Mouse (Mus musculus) bone marrow, adult 2 months (tissue): ENCODE measurements around the gene Pcolce2. TPM values are rescaled to one million over a fixed set of nuclear protein-coding genes. Genes with fewer than 3 reads are reported as not detected.
A peak's percentile ranks its signal among the peaks of the same experiment; 100 is the strongest.

Experiments
- H3K27ac ChIP-seq: fragments of 200-500 bp; 2 replicates; pipeline ENCODE4 v1.5.1; 2012; ENCODE audit warnings: low read depth, mild to moderate bottlenecking, control low read depth, inconsistent platforms, low read length; ENCODE audit not compliant: control insufficient read depth, poor library complexity, insufficient read depth
- H3K4me1 ChIP-seq: fragments of 200-500 bp; 2 replicates; pipeline ENCODE4 v1.6.1; 2011; ENCODE audit warnings: low read length; ENCODE audit not compliant: control insufficient read depth, insufficient read depth
- H3K4me3 ChIP-seq: fragments of 200-500 bp; replicated peaks from 2 replicates; pipeline ENCODE3; 2011; ENCODE audit warnings: mild to moderate bottlenecking, low read depth, low read length, control low read depth; ENCODE audit not compliant: control insufficient read depth
- CTCF ChIP-seq: fragments of 200-500 bp; IDR thresholded peaks from 2 replicates; pipeline ENCODE4 v1.5.1; 2011; ENCODE audit warnings: low read length, control low read depth; ENCODE audit not compliant: control insufficient read depth, insufficient read depth
- POLR2A ChIP-seq: fragments of 200-500 bp; IDR thresholded peaks from 2 replicates; pipeline ENCODE4 v1.6.1; 2011; ENCODE audit warnings: low read depth, mild to moderate bottlenecking, control low read depth, low read length, borderline replicate concordance; ENCODE audit not compliant: control insufficient read depth
- WGBS: fragments of 180-500 bp; shearing (Covaris S2); methylation state at CpG from one replicate; pipeline ENCODE4 v1.1.7; 2018; 5-methylcytosine and 5-hydroxymethylcytosine counted together
- polyA plus RNA-seq: library from polyadenylated mRNA; stranded (reverse); fragments of >200 nt; gene quantifications from 2 replicates; pipeline ENCODE4 v1.2.4, GENCODE M21; 2011; ENCODE audit warnings: low replicate concordance; ENCODE audit not compliant: missing spikeins, insufficient read depth, insufficient read length

Pcolce2 gene
- 1.6 TPM in 1 of 2 replicates, not detected in the other for polyA plus RNA-seq

GRCm38 (mm10) chr9:95637271-95638181 lies at the start of gene Pcolce2:
TSS of gene Pcolce2 (plus strand) at chr9:95637601.
- Histone ChIP-seq H3K27ac (no peak within 1 kb of the TSS), H3K4me1 (no peaks in the 10 kb centered on the region), H3K4me3 (no peak within 1 kb of the TSS)
- WGBS: 2% methylated on average over 68 of the region's 71 CpGs
- TF ChIP-seq POLR2A: no peak
- no peak for TF ChIP-seq CTCF

- Histone ChIP-seq H3K4me1 (no peaks in the 10 kb centered on the region), H3K27ac (no peak overlapping the region), H3K4me3 (no peak overlapping the region)
- TF ChIP-seq POLR2A (no peak), CTCF (no peak)
- 81% methylated on average over 7 of the region's 7 CpGs for WGBS
Measured at GRCm38 (mm10) chr9:95588070-95588469, 49.3 kb upstream of the Pcolce2 start.

- Histone ChIP-seq H3K4me3 (no peak overlapping the region), H3K4me1 (no peaks in the 10 kb centered on the region), H3K27ac (no peak overlapping the region)
- 76% methylated on average over 4 of the region's 4 CpGs for WGBS
- TF ChIP-seq CTCF (no peak), POLR2A (no peak)
Measured at GRCm38 (mm10) chr9:95594291-95594690, 43.1 kb upstream of the Pcolce2 start.

GRCm38 (mm10) chr9:95597466-95598178 lies 39.8 kb upstream of the Pcolce2 start:
- Histone ChIP-seq H3K4me1 (no peaks in the 10 kb centered on the region), H3K4me3 (no peak overlapping the region), H3K27ac (no peak overlapping the region)
- 54% methylated on average over 13 of the region's 13 CpGs for WGBS
- TF ChIP-seq POLR2A: no peak
- no peak for TF ChIP-seq CTCF

GRCm38 (mm10) chr9:95598179-95598721 lies 39.2 kb upstream of the Pcolce2 start:
- Histone ChIP-seq H3K4me3 (no peak overlapping the region), H3K4me1 (no peaks in the 10 kb centered on the region), H3K27ac (no peak overlapping the region)
- 63% methylated on average over 19 of the region's 19 CpGs for WGBS
- no peak for TF ChIP-seq POLR2A
- no peak for TF ChIP-seq CTCF

GRCm38 (mm10) chr9:95599399-95599798 lies 38.0 kb upstream of the Pcolce2 start:
- Histone ChIP-seq H3K27ac (no peak overlapping the region), H3K4me3 (no peak overlapping the region), H3K4me1 (no peaks in the 10 kb centered on the region)
- TF ChIP-seq CTCF (peak; percentile 31; the same call in 1 of the 2 replicates), POLR2A (no peak)
- 74% methylated on average over 4 of the region's 4 CpGs for WGBS

- Histone ChIP-seq H3K4me3 (no peak overlapping the region), H3K27ac (no peak overlapping the region), H3K4me1 (no peaks in the 10 kb centered on the region)
- no peak for TF ChIP-seq POLR2A
- TF ChIP-seq CTCF: no peak
- WGBS: 75% methylated on average over 3 of the region's 3 CpGs
Measured at GRCm38 (mm10) chr9:95602849-95603248, 34.6 kb upstream of the Pcolce2 start.

GRCm38 (mm10) chr9:95603316-95603715 lies 34.1 kb upstream of the Pcolce2 start:
- no peak overlapping the region for H3K27ac ChIP-seq
- 85% methylated on average over 9 of the region's 9 CpGs for WGBS
- no peaks in the 10 kb centered on the region for H3K4me1 ChIP-seq
- no peak overlapping the region for H3K4me3 ChIP-seq
- no peak for TF ChIP-seq CTCF
- no peak for TF ChIP-seq POLR2A
